Mouse (Mus musculus): ENCODE measurements around the gene Umad1. TPM values are rescaled to one million over a fixed set of nuclear protein-coding genes. Genes with fewer than 3 reads are reported as not detected.
A peak's percentile ranks its signal among the peaks of the same experiment; 100 is the strongest.

Umad1 gene
- total RNA-seq, 2 experiments from 2014 or later, result 27.0 to 29.5 TPM

GRCm38 (mm10) chr6:8412845-8413598 lies 153.9 kb downstream of the Umad1 start:
- DNase-seq (ENCODE audit: low spot score in 2 of 2), result no peak

- DNase-seq (ENCODE audit: low spot score in 2 of 2), result no peak
These were observed 154.9 kb downstream of the Umad1 start for GRCm38 (mm10) chr6:8414020-8414419.

- DNase-seq (ENCODE audit: low spot score in 2 of 2), result no peak
These were observed 156.7 kb downstream of the Umad1 start for GRCm38 (mm10) chr6:8415823-8416222.

- DNase-seq (ENCODE audit: low spot score in 2 of 2), result no peak
These were observed 157.9 kb downstream of the Umad1 start for GRCm38 (mm10) chr6:8416802-8417569.

- no peak for DNase-seq (ENCODE audit: low spot score in 2 of 2)
These were observed 160.5 kb downstream of the Umad1 start for GRCm38 (mm10) chr6:8419485-8420186.

GRCm38 (mm10) chr6:8420187-8420503 lies 161.1 kb downstream of the Umad1 start:
- DNase-seq (ENCODE audit: low spot score in 2 of 2), result no peak

GRCm38 (mm10) chr6:8421421-8421820 lies 162.3 kb downstream of the Umad1 start:
- no peak for DNase-seq (ENCODE audit: low spot score in 2 of 2)

GRCm38 (mm10) chr6:8421959-8422581 lies 163.0 kb downstream of the Umad1 start:
- peak in 1 of 2 experiments; percentile 33 for DNase-seq (ENCODE audit: low spot score in 2 of 2)

GRCm38 (mm10) chr6:8423142-8423541 lies 164.1 kb downstream of the Umad1 start:
- no peak for DNase-seq (ENCODE audit: low spot score in 2 of 2)

GRCm38 (mm10) chr6:8427692-8428091 lies 168.6 kb downstream of the Umad1 start:
- DNase-seq (ENCODE audit: low spot score in 2 of 2), result no peak

GRCm38 (mm10) chr6:8430610-8431234 lies 171.6 kb downstream of the Umad1 start:
- DNase-seq (ENCODE audit: low spot score in 2 of 2), result no peak

- no peak for DNase-seq (ENCODE audit: low spot score in 2 of 2)
These were observed 174.1 kb downstream of the Umad1 start for GRCm38 (mm10) chr6:8433179-8433578.

- DNase-seq (ENCODE audit: low spot score in 2 of 2), result no peak
These were observed 178.8 kb downstream of the Umad1 start for GRCm38 (mm10) chr6:8437937-8438336.

GRCm38 (mm10) chr6:8441814-8442213 lies 182.7 kb downstream of the Umad1 start:
- DNase-seq (ENCODE audit: low spot score in 2 of 2), result no peak

- DNase-seq (ENCODE audit: low spot score in 2 of 2), result no peak
These were observed 187.7 kb downstream of the Umad1 start for GRCm38 (mm10) chr6:8446786-8447185.

GRCm38 (mm10) chr6:8455599-8455998 lies 196.5 kb downstream of the Umad1 start:
- DNase-seq (ENCODE audit: low spot score in 2 of 2), result no peak

GRCm38 (mm10) chr6:8458596-8458995 lies 199.5 kb downstream of the Umad1 start:
- no peak for DNase-seq (ENCODE audit: low spot score in 2 of 2)

- DNase-seq (ENCODE audit: low spot score in 2 of 2), result no peak
These were observed 203.4 kb downstream of the Umad1 start for GRCm38 (mm10) chr6:8462447-8462846.

- no peak for DNase-seq (ENCODE audit: low spot score in 2 of 2)
These were observed 206.3 kb downstream of the Umad1 start for GRCm38 (mm10) chr6:8465388-8465787.

- DNase-seq (ENCODE audit: low spot score in 2 of 2), result no peak
These were observed 206.9 kb downstream of the Umad1 start for GRCm38 (mm10) chr6:8465985-8466384.

- DNase-seq (ENCODE audit: low spot score in 2 of 2), result no peak
These were observed 208.7 kb downstream of the Umad1 start for GRCm38 (mm10) chr6:8467667-8468337.

All from layer of hippocampus, postnatal 10 days (tissue).